Mouse (Mus musculus): Measurements from ENCODE around the gene Ambp. TPM values are rescaled to one million over a fixed set of nuclear protein-coding genes. Genes with fewer than 3 reads are reported as not detected.

Ambp gene
- polyA plus RNA-seq, 1 experiment from 2014 or later, result not detected

GRCm38 (mm10) chr4:63102025-63102424 is 52.6 kb downstream of the Ambp start:
- Histone ChIP-seq H3K36me3 (0 out of 2 replicates have a peak, but pooled peaks cover 4% of the 10 kb centered on the region), H3K4me1 (no peaks in the 10 kb centered on the region), H3K27me3 (no peaks in the 10 kb centered on the region), H3K9ac (replicated peaks) (no peak overlapping the region), H3K9me3 (no peaks in the 10 kb centered on the region), H3K4me3 (no peak overlapping the region), H3K4me2 (replicated peaks) (no peak overlapping the region), H3K27ac (replicated peaks) (no peak overlapping the region)
- WGBS, result 92% methylated on average over 4 of the region's 4 CpGs
- no peak for ATAC-seq (replicated peaks)

- Histone ChIP-seq H3K27ac (replicated peaks) (no peak overlapping the region), H3K36me3 (0 out of 2 replicates have a peak, but pooled peaks cover 4% of the 10 kb centered on the region)
- 92% methylated on average over 11 of the region's 11 CpGs for WGBS
Observed at GRCm38 (mm10) chr4:63100478-63100877, 54.1 kb downstream of the Ambp start.

GRCm38 (mm10) chr4:63097603-63098002 is 57.0 kb downstream of the Ambp start:
- no peak overlapping the region for H3K27ac ChIP-seq (replicated peaks)
- H3K4me1 ChIP-seq, result no peaks in the 10 kb centered on the region
- H3K4me2 ChIP-seq (replicated peaks), result no peak overlapping the region
- H3K9ac ChIP-seq (replicated peaks), result no peak overlapping the region
- 83% methylated on average over 1 of the region's 1 CpGs for WGBS
- H3K36me3 ChIP-seq, result 0 out of 2 replicates have a peak, but pooled peaks cover 4% of the 10 kb centered on the region
- H3K4me3 ChIP-seq, result no peak overlapping the region
- H3K27me3 ChIP-seq, result no peaks in the 10 kb centered on the region
- ATAC-seq (replicated peaks), result no peak
- no peaks in the 10 kb centered on the region for H3K9me3 ChIP-seq

More at GRCm38 (mm10) chr4:63100478-63100877, 54.1 kb downstream of the Ambp start:
- H3K27me3 ChIP-seq, result no peaks in the 10 kb centered on the region
- no peak overlapping the region for H3K4me2 ChIP-seq (replicated peaks)
- ATAC-seq (replicated peaks), result no peak
- no peaks in the 10 kb centered on the region for H3K9me3 ChIP-seq
- no peaks in the 10 kb centered on the region for H3K4me1 ChIP-seq
- no peak overlapping the region for H3K9ac ChIP-seq (replicated peaks)
- no peak overlapping the region for H3K4me3 ChIP-seq

Other genes starting within 250 kb of the Ambp start
- gene Zfp618, start 189.2 kb downstream of the Ambp start, polyA plus RNA-seq (2015; fragmentation: Nextera tagmentation; extraction: Ambion mirVana), result 18.6 and 22.5 TPM in 2 replicates
- not detected in 2 replicates for gene Kif12, start 17.3 kb upstream of the Ambp start, polyA plus RNA-seq (2015; fragmentation: Nextera tagmentation; extraction: Ambion mirVana)
- gene Col27a1, start 59.2 kb upstream of the Ambp start, polyA plus RNA-seq (2015; fragmentation: Nextera tagmentation; extraction: Ambion mirVana), result 1.3 and 1.4 TPM in 2 replicates
- not detected in 2 replicates for gene Orm1, start 189.8 kb upstream of the Ambp start, polyA plus RNA-seq (2015; fragmentation: Nextera tagmentation; extraction: Ambion mirVana)
- not detected in 2 replicates for gene Orm3, start 201.4 kb upstream of the Ambp start, polyA plus RNA-seq (2015; fragmentation: Nextera tagmentation; extraction: Ambion mirVana)
- not detected in 2 replicates for gene Orm2, start 207.7 kb upstream of the Ambp start, polyA plus RNA-seq (2015; fragmentation: Nextera tagmentation; extraction: Ambion mirVana)
- 12.4 and 16.0 TPM in 2 replicates for gene Akna, start 248.6 kb upstream of the Ambp start, polyA plus RNA-seq (2015; fragmentation: Nextera tagmentation; extraction: Ambion mirVana)